Mouse (Mus musculus): ENCODE measurements at regions not wholly inside any gene's neighbourhood (a gene's known extent, or its start where the extent isn't known, plus 50 kb on each side); places are given as distances from the start of the nearest gene placed in this dataset.
A peak's percentile ranks its signal among the peaks of the same experiment; 100 is the strongest.

- no peak for DNase-seq
Observed at GRCm38 (mm10) chr10:83964838-83965237, 242.2 kb downstream of the 1500009L16Rik start.

DNA sequence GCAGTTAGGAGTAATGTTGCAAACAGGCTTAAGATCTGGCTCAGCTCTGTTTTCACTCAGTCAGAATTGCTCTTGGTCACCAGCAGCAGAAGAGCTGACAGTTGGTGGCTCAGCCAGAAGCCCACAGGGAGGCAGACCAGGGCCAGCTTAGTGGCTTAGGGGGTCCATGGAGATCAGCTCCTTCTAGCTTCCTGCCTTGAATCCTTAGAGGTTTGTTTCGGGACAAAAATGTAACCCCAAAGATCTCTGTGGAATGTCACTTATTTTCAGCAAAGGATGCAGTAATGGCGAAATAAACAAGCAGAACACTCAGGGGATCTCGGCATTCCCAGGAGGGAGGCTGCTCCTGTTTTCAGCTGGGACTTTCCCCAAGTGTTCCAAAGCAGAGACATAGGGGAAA is 247.8 kb downstream of the 1500009L16Rik start:
- no peak for DNase-seq

- no peak for DNase-seq
Observed at GRCm38 (mm10) chr10:83974548-83974947, 251.9 kb downstream of the 1500009L16Rik start.

DNA sequence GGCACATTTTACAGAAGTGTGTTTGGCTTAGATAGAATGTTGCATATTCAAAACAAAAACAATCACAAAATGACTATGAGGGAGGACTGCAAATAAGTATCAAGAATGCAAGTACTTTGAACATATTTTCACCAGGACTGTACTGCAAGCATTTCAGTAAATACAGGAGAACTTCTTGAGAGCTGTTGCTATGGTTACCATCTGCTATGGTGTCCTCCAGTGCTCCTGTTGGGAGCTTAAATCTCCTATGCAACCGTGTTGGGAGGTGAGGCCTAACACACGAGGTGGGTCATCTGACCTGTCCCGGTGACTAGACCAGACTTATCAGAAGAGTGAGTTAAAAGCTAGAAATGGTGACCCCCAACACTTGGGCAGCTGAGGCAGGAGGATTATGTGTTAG is 253.9 kb downstream of the 1500009L16Rik start:
- no peak for DNase-seq

DNA sequence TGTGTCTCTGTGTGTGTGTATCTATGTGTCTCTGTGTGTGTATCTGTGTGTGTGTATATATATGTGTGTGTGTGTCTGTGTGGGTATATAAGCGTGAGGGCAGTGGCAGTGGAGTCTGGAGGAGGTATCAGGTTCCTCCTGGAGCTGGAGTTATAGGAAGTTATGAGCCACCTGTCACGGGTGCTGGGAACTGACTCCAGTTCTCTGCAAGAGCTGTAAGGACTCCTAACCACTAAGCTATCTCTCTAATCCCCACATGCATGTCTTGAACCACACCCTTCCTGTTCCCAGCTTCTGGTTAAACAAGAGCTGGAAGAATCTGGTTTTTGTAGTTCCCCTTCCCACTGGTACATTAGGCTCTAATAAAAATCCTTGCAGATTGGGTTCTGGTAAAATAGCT is 257.3 kb downstream of the 1500009L16Rik start:
- DNase-seq = no peak

GRCm38 (mm10) chr10:83984697-83985415 is 262.2 kb downstream of the 1500009L16Rik start:
- DNase-seq = no peak

DNA sequence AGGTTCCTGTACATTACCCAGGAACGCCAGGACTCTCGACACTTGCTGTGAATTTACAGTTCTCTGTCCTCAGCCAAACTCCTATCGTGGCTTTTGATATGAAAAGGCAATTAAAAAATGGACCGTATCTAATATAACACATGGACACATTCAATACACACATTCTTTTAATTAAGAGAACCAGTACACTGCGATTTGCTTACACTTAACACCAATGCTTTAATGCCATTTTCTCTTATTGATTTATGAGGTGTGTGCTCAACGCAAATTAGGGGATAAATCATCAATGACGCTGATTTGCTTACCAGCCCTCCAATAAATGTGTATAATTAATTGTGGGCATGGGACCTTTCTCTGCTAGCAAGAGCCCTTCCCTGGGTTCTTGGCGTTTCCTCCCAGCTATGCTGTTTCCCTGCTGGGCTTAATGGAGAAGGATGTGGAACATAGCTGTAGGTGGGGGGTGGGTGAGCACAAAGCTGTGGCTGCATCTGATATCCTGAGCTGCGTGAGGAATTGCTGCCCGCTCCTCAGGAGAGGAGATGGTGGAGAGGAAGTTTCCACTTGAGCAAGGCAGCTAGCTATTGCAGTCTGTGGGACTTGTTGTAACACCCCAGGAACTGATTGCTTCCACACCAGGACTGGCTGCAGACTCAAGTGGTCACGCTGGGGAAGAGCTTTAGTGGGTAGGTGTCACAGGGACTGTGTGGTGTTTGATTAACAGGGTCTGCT is 270.1 kb downstream of the 1500009L16Rik start:
- DNase-seq = no peak

DNA sequence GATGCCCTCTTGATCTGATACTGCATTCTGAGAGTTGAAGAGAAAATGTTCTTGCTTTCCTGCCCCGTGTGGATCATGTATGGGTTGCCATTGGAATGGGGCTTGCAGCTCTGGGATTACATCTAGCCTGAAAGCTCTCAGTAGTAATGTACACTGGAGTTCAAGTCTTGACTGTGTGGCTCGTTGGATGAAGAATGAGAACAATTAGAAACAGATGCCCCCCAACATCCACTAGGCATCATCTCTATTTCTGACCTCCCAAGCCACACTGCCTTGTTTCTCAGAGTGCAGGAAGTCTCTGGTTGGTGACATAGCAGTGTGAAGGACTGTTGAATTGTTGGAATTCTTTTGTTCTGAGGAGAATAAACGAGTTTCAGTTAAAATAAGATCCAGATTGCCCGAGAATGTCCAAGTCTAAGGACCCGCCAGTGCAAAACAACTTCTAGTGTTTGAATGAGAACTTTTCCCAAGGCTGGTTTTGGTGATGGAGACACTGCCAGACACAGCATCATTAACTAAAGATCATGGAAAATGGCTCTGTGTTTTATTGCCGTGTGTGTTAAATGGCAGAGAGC is 272.4 kb downstream of the 1500009L16Rik start:
- no peak for DNase-seq

GRCm38 (mm10) chr10:83995913-83996312 is 273.2 kb downstream of the 1500009L16Rik start:
- no peak for DNase-seq

DNA sequence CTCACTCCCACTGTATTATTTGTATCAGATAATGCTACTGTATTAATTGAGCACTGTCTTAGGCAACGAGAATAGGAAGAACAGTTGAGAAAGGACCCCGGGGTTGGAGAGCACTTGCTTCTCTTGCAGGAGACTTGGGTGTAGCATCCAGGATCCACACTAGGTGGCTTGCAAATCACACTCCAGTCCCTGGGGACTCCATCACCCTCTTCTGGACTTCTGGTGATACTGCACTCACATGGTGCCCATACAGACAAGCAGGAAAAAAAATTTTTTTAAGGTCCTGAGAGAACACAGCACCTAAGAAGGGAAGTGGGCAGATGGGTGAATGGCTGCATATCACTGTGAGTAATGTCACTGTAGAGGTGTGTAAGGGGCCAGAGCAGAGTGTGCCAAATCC is 273.8 kb downstream of the 1500009L16Rik start:
- DNase-seq = no peak

DNA sequence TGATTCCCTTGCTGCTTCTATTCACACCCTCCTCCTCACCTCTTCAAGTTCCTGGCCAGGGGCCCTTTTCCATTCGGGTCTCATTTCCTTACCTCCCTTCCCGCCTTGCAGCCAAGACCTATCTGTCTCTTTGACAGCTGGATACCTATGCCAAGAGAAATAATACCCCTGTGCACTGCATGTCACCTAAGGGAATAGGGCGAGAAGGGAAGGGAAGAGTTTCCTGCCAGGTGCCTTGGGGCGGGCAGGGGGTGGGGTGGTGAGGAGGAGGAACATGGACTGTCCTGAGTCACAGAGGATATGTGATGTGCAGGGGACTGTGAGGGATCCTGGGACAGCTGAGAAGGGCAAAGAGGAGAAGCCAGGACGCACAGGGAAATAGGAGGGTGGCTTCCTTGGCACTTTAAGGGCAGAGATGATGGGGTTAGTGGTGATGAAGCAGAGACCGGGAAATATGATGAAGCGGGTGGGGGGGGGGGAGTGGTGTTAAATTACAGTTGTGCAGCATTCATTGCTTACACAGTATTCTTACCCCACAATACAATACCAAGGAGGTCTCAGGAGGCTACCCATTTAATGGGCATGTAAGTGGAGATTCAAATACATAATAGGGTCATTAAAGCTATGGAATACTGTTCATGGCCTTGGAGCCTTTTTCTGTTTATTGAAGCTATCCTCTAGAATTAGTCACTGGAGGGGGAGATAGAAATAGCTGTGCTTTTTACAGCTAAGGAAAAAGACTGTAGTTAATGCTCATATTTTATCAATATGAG is 278.0 kb downstream of the 1500009L16Rik start:
- no peak for DNase-seq

- no peak for DNase-seq
Observed at GRCm38 (mm10) chr10:84002744-84003143, 280.1 kb downstream of the 1500009L16Rik start.

- no peak for DNase-seq
Observed at GRCm38 (mm10) chr10:84003601-84004149, 281.0 kb downstream of the 1500009L16Rik start.

GRCm38 (mm10) chr10:84008923-84009322 is 286.3 kb downstream of the 1500009L16Rik start:
- DNase-seq = no peak

DNA sequence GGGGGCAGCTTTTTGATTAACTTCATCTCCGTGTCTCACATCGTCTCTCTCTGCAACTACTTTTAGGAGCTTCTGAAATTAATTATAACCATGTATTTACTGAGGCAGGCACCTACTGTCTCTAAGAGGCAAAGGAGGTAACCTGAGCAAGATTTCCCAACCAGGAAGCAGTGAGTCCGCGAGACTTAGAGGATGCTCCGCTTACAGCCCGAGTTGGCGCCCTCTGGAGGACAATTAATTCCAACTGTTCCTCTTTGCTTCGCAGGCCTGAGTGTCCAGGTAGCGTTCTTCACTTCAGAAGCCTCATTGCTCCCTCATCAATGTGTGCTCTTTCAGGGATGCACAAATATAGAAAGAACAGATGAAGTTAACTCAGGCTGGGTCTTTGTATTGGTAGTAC is 296.7 kb downstream of the 1500009L16Rik start:
- peak; percentile 73 for DNase-seq

DNA sequence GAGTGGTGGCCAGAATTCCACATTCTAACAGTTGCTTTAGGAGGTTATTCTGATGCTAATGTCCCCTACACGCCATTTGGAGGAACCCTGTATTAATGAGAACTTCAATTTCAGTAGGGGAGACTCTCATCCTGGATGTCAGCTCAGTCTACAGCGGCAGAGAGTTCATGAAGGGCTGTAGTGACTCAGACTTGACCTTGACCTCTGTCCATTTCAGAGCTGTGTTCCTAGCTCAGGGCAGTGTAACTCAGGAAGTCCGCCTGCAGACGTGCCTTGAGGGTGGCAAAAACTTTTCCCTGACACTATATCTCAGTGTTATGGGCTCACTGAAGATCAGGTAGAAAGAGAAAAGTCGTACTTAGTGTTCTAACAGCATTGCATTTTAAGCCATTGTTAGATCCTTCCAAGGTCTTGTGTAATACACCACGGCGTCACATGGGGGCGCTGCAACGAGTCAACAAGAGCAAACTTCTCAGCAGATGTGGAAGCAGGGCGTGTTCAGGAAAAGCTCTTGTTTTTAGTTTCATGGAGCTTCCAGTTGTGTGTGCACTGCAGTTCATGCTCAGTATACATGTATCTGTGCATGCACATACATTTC is 297.5 kb downstream of the 1500009L16Rik start:
- peak; percentile 32 for DNase-seq

DNA sequence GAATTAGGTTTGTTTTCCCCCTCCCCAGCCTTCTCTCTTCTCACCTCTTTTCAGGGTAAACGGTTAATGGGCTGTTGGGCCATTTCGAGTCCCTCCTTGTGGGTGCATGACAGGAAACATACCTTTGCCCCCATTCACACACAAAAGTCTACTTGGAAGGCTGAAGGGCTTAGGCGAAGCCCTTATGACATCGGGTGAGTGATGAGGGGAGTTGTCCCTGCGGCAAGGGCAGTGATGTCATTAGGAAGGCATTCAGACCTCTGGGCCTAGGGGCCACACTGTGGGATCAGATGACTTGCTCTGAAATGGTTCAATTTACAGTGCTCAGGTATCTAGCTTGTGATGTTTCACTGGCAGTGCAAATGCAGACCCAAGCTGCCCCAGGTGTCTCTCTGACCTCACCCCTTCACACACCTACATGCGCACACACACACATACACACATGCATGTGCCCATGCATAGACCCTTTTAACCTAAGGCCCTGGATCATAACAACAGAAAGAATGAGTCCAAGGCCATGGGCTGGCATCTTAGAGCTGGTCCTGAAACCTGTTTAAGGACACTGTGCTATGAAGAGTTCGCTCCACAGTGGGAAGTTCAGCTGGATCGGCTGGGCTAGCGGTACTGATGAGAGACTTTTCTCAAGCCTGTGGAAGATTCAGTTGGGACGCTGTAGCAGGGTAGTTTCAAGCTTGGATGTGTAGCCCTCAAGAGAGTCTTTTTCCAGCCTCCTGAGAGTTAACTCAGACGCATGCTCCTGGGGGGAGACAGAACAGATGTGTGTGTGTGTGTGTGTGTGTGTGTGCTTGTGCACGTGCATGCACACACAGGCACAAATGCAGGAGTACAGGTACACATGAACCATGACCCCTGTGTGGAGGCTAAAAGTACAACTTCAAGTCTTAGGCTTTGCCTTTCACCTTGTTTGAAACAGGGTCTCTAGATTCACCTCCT is 298.8 kb downstream of the 1500009L16Rik start:
- no peak for DNase-seq

DNA sequence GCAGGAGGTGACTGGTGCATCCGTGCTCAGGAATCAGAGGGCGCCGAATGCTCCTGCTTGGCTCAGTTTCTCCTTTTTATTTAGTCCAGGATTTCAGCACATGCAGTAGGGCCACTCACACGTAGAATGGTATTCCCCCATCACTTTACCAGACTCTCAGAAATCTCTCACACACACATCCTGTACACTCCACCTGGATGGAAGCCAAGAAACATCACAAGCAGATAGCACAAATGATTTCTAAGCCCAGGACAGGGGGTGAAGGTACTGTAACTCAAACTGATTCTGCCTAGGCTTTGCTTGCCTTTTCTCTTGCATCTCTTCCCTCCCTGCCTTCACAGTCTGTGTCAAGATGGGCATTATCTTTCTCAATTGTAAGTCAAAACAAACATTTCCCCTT is 301.6 kb downstream of the 1500009L16Rik start:
- no peak for DNase-seq

- no peak for DNase-seq
Observed at GRCm38 (mm10) chr10:84024901-84025300, 302.2 kb downstream of the 1500009L16Rik start.

DNA sequence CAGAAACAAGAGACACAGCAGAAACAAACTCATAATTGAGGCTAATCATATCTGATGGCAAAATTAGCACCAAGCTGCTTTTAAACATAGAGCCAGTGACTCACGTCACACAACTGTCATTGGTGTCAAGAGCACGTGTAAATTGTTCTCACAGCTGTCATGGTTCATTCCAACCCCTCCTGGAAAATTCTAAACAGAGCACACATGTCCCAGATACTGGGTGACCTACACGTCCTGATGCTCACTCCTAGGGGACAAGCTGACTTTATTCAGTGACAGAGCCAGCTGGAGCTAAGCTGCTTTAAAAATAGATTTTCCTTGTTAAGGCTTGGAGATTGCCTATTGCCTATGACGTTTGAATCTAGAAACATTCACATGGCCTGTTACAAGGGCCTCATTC is 304.1 kb downstream of the 1500009L16Rik start:
- no peak for DNase-seq

DNA sequence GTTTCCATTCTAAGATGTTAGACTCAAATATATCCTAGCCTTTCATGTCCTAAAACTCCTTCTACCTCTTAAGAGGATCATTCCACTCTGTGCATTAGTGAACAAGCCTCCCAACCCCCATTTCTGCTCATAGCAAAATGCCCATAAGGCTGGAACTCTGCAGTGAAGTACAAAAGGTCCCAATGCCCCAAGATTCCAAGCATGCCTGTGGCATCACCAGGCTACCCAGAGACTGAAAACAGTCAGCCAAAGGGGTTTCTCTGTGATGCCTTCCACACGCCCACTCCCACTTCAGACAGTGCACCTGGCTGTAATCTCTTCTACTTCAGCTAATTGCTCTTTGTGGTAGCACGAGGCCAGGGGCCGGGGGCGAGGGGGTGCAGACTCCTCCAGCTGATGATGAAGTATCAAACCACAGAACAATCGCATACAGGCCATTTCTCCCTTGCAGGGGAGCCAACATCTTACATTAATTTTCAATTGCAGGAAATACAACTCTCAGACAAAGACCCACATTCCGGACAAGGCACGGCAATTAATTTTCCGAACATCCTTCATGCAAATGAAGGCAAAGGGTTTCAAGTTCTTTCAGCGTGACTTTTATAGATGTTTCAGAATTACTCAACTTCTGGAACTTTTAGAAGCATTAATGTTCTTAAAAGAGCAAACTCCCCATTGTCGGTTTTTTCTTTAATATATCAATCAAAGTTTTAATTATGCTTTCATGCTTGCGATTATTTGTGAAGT is 313.6 kb downstream of the 1500009L16Rik start:
- no peak for DNase-seq
